Mouse (Mus musculus) midbrain, embryonic 12.5 days (tissue): ENCODE data around the gene Aak1. TPM values are rescaled to one million over a fixed set of nuclear protein-coding genes. Genes with fewer than 3 reads are reported as not detected.
A peak's percentile ranks its signal among the peaks of the same experiment; 100 is the strongest.
"Not testable (repeated sequence)": the region's sequence is repeated elsewhere in the genome, so short reads cannot be mapped to it uniquely, and the experiment has no call there.

ENCODE experiments used
- ATAC-seq: fragments of 200-750 bp; cut with Nextera tagmentation; 2 replicates; pipeline ENCODE4 v1.8.0; 2017; ENCODE audit warnings: low read depth, moderate TSS enrichment, moderate library complexity; ENCODE audit not compliant: low FRiP score
- H3K27ac ChIP-seq: fragments of 300-500 bp; sonication (generic); replicated peaks from 2 replicates; pipeline ENCODE4 v1.5.1; 2016; ENCODE audit warnings: mild to moderate bottlenecking
- H3K27me3 ChIP-seq: fragments of 300-500 bp; sonication (generic); 2 replicates; pipeline ENCODE4 v1.6.1; 2016; ENCODE audit warnings: mild to moderate bottlenecking
- H3K36me3 ChIP-seq: fragments of 300-500 bp; sonication (generic); 2 replicates; pipeline ENCODE4 v1.6.1; 2016
- H3K4me1 ChIP-seq: fragments of 300-500 bp; sonication (generic); 2 replicates; pipeline ENCODE4 v1.6.1; 2016
- H3K4me2 ChIP-seq: fragments of 300-500 bp; sonication (generic); replicated peaks from 2 replicates; pipeline ENCODE4 v1.6.1; 2016; ENCODE audit warnings: mild to moderate bottlenecking, moderate library complexity
- H3K4me3 ChIP-seq: fragments of 300-500 bp; sonication (generic); 2 replicates; pipeline ENCODE4 v1.5.1; 2016; ENCODE audit warnings: mild to moderate bottlenecking
- H3K9ac ChIP-seq: fragments of 300-500 bp; sonication (generic); replicated peaks from 2 replicates; pipeline ENCODE4 v1.6.1; 2016; ENCODE audit warnings: mild to moderate bottlenecking, moderate library complexity
- H3K9me3 ChIP-seq: fragments of 300-500 bp; sonication (generic); 2 replicates; pipeline ENCODE4 v1.6.1; 2016; ENCODE audit warnings: mild to moderate bottlenecking
- WGBS: fragments of 180-500 bp; shearing (Covaris S2); methylation state at CpG from one replicate; pipeline ENCODE4 v1.1.7; 2016; 5-methylcytosine and 5-hydroxymethylcytosine counted together
- polyA plus RNA-seq: library from polyadenylated mRNA; unstranded; fragments of >200 nt; fragmentation: Nextera tagmentation; extraction: Ambion mirVana; gene quantifications from 2 replicates; pipeline ENCODE4 v1.2.1, GENCODE M21; 2016

The Aak1 gene
- polyA plus RNA-seq, 1 experiment from 2014 or later = 30.6 TPM

GRCm38 (mm10) chr6:87039161-87039560 lies 189.8 kb downstream of the Aak1 start:
- peaks cover 9% of the 10 kb centered on the region; the same call in 1 of the 2 replicates for H3K4me1 ChIP-seq
- WGBS = 92% methylated on average over 8 of the region's 8 CpGs
- H3K9ac ChIP-seq = no peak overlapping the region
- H3K27ac ChIP-seq = no peak overlapping the region
- no peak overlapping the region for H3K4me2 ChIP-seq
- H3K4me3 ChIP-seq = no peak overlapping the region
- no peaks in the 10 kb centered on the region for H3K27me3 ChIP-seq
- no peaks in the 10 kb centered on the region for H3K36me3 ChIP-seq
- peaks cover 5% of the 10 kb centered on the region; the same call in 1 of the 2 replicates for H3K9me3 ChIP-seq
- ATAC-seq = no peak

GRCm38 (mm10) chr6:87040971-87041370 lies 191.7 kb downstream of the Aak1 start:
- Histone ChIP-seq H3K27me3 (no peaks in the 10 kb centered on the region), H3K9ac (no peak overlapping the region), H3K4me2 (no peak overlapping the region), H3K27ac (no peak overlapping the region), H3K4me1 (peaks cover 13% of the 10 kb centered on the region; the same call in 1 of the 2 replicates), H3K4me3 (no peak overlapping the region), H3K36me3 (no peaks in the 10 kb centered on the region), H3K9me3 (peaks cover 5% of the 10 kb centered on the region; the same call in 1 of the 2 replicates)
- WGBS = 88% methylated on average over 4 of the region's 4 CpGs
- no peak for ATAC-seq

GRCm38 (mm10) chr6:87041431-87041830 lies 192.1 kb downstream of the Aak1 start:
- peaks cover 5% of the 10 kb centered on the region; the same call in 1 of the 2 replicates for H3K9me3 ChIP-seq

GRCm38 (mm10) chr6:87042004-87042336 lies 192.7 kb downstream of the Aak1 start:
- under 1% methylated on average over 11 of the region's 11 CpGs for WGBS
- Histone ChIP-seq H3K4me3 (peak overlapping the region; percentile 84), H3K4me1 (peaks cover 13% of the 10 kb centered on the region; the same call in 1 of the 2 replicates), H3K27ac (peak overlapping the region; percentile 95), H3K9ac (peak overlapping the region; percentile 90), H3K36me3 (no peaks in the 10 kb centered on the region), H3K9me3 (peaks cover 2% of the 10 kb centered on the region; the same call in 1 of the 2 replicates), H3K4me2 (peak overlapping the region; percentile 79), H3K27me3 (no peaks in the 10 kb centered on the region)
- ATAC-seq = no peak

More at GRCm38 (mm10) chr6:87041431-87041830, 192.1 kb downstream of the Aak1 start:
- Histone ChIP-seq H3K4me3 (no peak overlapping the region), H3K27me3 (no peaks in the 10 kb centered on the region), H3K9ac (no peak overlapping the region), H3K4me1 (peaks cover 13% of the 10 kb centered on the region; the same call in 1 of the 2 replicates), H3K36me3 (no peaks in the 10 kb centered on the region), H3K27ac (no peak overlapping the region; the same call in 1 of the 2 replicates), H3K4me2 (peak overlapping the region; percentile 79)
- WGBS = 85% methylated on average over 7 of the region's 7 CpGs
- no peak for ATAC-seq

GRCm38 (mm10) chr6:87042337-87043130 lies 193.2 kb downstream of the Aak1 start, which contains the start of gene Gfpt1:
TSS of gene Gfpt1 (plus strand) at chr6:87042846.
- under 1% methylated on average over 67 of the region's 68 CpGs for WGBS
- H3K27ac ChIP-seq = peak within 1 kb of the TSS; percentile 95

GRCm38 (mm10) chr6:87043131-87043516 lies 193.8 kb downstream of the Aak1 start:
- peak; percentile 57 for ATAC-seq
- Histone ChIP-seq H3K27me3 (no peaks in the 10 kb centered on the region), H3K4me3 (peak overlapping the region; percentile 84), H3K9me3 (no peaks in the 10 kb centered on the region), H3K4me1 (peaks cover 13% of the 10 kb centered on the region; the same call in 1 of the 2 replicates), H3K4me2 (peak overlapping the region; percentile 79), H3K9ac (peak overlapping the region; percentile 90), H3K27ac (peak overlapping the region; percentile 95), H3K36me3 (no peaks in the 10 kb centered on the region)
- 2% methylated on average over 9 of the region's 9 CpGs for WGBS

More at GRCm38 (mm10) chr6:87042337-87043130, 193.2 kb downstream of the Aak1 start, which contains the start of gene Gfpt1:
- Histone ChIP-seq H3K4me2 (peak within 1 kb of the TSS; percentile 79), H3K27me3 (no peaks in the 10 kb centered on the region), H3K36me3 (no peaks in the 10 kb centered on the region), H3K4me1 (peaks cover 13% of the 10 kb centered on the region; the same call in 1 of the 2 replicates), H3K9me3 (no peaks in the 10 kb centered on the region), H3K9ac (peak within 1 kb of the TSS; percentile 90), H3K4me3 (peak within 1 kb of the TSS; percentile 84)
- ATAC-seq = peak; percentile 95

- ATAC-seq = no peak
- WGBS = 93% methylated on average over 2 of the region's 2 CpGs
Observed at GRCm38 (mm10) chr6:87044895-87045294, 195.6 kb downstream of the Aak1 start.

GRCm38 (mm10) chr6:87045507-87045906 lies 196.2 kb downstream of the Aak1 start:
- whole genome bisulfite sequencing = 69% methylated on average over 3 of the region's 3 CpGs
- no peaks in the 10 kb centered on the region for H3K9me3 ChIP-seq
- H3K4me1 ChIP-seq = peaks cover 13% of the 10 kb centered on the region; the same call in 1 of the 2 replicates
- ATAC-seq = no peak
- no peaks in the 10 kb centered on the region for H3K27me3 ChIP-seq
- no peak overlapping the region for H3K4me3 ChIP-seq
- H3K4me2 ChIP-seq = no peak overlapping the region
- H3K9ac ChIP-seq = no peak overlapping the region
- H3K27ac ChIP-seq = no peak overlapping the region
- H3K36me3 ChIP-seq = 0 out of 2 replicates have a peak, but pooled peaks cover 2% of the 10 kb centered on the region

More at GRCm38 (mm10) chr6:87044895-87045294, 195.6 kb downstream of the Aak1 start:
- Histone ChIP-seq H3K4me3 (no peak overlapping the region), H3K36me3 (0 out of 2 replicates have a peak, but pooled peaks cover 2% of the 10 kb centered on the region), H3K4me1 (peaks cover 13% of the 10 kb centered on the region; the same call in 1 of the 2 replicates), H3K9me3 (no peaks in the 10 kb centered on the region), H3K27me3 (no peaks in the 10 kb centered on the region), H3K27ac (no peak overlapping the region), H3K4me2 (no peak overlapping the region), H3K9ac (no peak overlapping the region)

GRCm38 (mm10) chr6:87048712-87049111 lies 199.4 kb downstream of the Aak1 start:
- H3K9me3 ChIP-seq, H3K4me3 ChIP-seq, H3K9ac ChIP-seq, H3K4me2 ChIP-seq, H3K4me1 ChIP-seq, H3K27ac ChIP-seq, H3K27me3 ChIP-seq, ATAC-seq: not testable (repeated sequence)
- H3K36me3 ChIP-seq = peaks cover 23% of the 10 kb centered on the region
- 96% methylated on average over 7 of the region's 7 CpGs for WGBS

- Histone ChIP-seq H3K4me1 (no peaks in the 10 kb centered on the region), H3K9ac (no peak overlapping the region), H3K36me3 (peaks cover 49% of the 10 kb centered on the region), H3K4me2 (no peak overlapping the region), H3K9me3 (no peaks in the 10 kb centered on the region), H3K27me3 (no peaks in the 10 kb centered on the region), H3K4me3 (no peak overlapping the region), H3K27ac (no peak overlapping the region)
- WGBS = 94% methylated on average over 10 of the region's 10 CpGs
- no peak for ATAC-seq
Observed at GRCm38 (mm10) chr6:87051886-87052425, 202.6 kb downstream of the Aak1 start.
